Mouse (Mus musculus) fibroblast of lung, adult 2 months (primary cell): ENCODE data around the gene Mtmr10.

Source experiments
- DNase-seq: peaks from one replicate; pipeline ENCODE4 v3.0.0-alpha.2; 2011; ENCODE audit warnings: low read depth

The Mtmr10 gene

GRCm38 (mm10) chr7:64291722-64292121, 4.3 kb downstream of the Mtmr10 start:
- DNase-seq, result no peak

GRCm38 (mm10) chr7:64296286-64297010, 9.0 kb downstream of the Mtmr10 start:
- DNase-seq, result no peak

- no peak for DNase-seq
Measured at GRCm38 (mm10) chr7:64310241-64310640, 22.8 kb downstream of the Mtmr10 start.

- no peak for DNase-seq
Measured at GRCm38 (mm10) chr7:64310756-64311155, 23.3 kb downstream of the Mtmr10 start.

GRCm38 (mm10) chr7:64312811-64313210, 25.4 kb downstream of the Mtmr10 start:
- no peak for DNase-seq

- DNase-seq, result no peak
Measured at GRCm38 (mm10) chr7:64321125-64321524, 33.7 kb downstream of the Mtmr10 start.

DNA sequence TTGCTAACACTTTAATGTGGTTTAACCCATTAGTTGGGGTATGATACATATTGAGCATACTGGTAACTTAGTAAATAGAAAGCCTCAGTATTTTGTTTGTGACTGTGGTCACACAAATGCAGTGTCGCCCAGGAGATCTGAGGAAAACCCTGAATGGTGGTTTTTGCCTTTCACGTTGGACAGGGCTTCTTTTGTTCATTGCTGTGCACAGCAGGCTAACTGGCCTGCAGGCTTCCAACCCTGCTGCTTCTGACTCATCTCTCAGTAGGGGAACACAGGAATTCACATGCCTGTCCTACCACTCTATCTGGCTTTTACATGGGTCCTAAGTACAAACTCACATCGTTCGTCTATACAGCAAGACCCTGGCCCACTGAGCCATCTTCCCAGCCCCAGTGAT, 34.2 kb downstream of the Mtmr10 start:
- peak; percentile 46 for DNase-seq

DNA sequence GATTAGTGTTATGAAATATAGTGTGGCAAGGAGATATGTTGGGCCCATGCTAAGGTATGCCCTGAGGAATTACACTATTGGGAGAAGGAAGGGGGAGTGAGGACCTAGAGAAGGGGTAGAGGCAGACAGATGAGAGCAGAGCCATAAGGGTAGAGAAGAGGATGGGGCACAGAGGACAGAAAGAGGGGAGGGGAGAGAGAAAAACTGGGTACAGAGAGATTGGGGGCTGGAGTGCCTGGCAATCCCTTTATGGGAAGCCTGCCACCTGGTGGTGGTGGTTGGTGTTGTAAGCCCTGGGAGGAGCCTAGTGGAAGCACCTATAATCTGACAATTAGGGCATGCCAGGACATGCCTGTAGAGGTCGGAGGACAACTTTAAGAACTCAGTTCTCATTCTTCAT, 39.4 kb downstream of the Mtmr10 start:
- DNase-seq, result peak; percentile 43

DNA sequence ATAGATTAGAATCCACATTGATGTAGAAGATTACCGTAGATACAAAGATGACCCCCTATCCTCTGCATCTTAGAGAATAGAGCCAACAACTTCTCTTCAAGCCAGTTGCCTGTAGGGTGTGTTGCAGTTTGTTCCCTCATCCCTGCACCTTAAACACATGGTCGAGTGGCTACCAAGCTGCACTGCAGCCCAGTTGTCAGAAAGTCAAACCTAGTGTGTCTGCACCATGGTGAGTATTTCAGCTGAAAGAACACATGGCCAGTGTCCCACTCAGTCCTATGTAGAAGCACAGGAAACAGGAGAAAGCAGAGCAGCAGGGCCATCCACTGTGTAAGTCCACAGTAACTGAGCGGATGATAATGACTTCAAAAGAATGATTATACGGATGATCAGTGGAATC, 40.0 kb downstream of the Mtmr10 start:
- no peak for DNase-seq

DNA sequence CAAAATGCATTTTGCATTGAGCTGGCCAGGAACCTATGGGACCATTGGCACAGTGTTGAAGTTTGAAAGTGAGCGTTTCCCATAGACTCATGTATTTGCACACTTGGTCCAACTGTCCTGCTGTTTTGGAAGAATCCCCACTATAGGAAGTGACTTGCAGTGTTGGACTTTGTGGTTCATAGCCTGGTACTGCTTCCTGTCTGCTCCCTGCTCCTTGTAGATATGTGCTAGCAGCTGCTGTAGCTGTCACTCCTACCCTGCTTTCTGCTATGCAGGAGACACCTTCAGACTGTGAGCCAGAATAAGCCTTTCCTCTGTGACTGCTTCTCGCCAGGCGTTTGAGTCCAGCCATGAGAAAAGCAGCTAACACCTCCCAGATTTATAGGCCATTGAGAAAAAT, 43.9 kb downstream of the Mtmr10 start:
- no peak for DNase-seq

- no peak for DNase-seq
Measured at GRCm38 (mm10) chr7:64332686-64333085, 45.2 kb downstream of the Mtmr10 start.

DNA sequence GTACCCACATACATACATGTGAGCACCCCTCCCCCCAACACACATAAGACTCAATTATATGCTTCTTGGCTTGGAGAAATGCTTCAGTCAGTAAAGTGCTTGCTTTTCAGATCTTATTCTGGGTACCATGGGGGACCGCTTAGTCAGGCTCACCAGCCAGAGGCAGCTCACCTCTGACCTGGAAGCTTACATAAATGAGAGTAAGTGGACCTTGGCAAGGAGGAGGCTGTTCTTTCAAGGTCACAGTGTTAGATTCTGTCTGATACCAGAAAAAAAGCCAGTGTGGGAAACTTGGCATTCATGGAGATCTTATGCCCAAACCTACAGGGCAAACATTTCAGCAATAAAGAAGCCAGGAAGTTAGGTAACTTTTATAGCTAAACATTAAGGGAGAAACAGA, 60.4 kb downstream of the Mtmr10 start:
- no peak for DNase-seq

DNA sequence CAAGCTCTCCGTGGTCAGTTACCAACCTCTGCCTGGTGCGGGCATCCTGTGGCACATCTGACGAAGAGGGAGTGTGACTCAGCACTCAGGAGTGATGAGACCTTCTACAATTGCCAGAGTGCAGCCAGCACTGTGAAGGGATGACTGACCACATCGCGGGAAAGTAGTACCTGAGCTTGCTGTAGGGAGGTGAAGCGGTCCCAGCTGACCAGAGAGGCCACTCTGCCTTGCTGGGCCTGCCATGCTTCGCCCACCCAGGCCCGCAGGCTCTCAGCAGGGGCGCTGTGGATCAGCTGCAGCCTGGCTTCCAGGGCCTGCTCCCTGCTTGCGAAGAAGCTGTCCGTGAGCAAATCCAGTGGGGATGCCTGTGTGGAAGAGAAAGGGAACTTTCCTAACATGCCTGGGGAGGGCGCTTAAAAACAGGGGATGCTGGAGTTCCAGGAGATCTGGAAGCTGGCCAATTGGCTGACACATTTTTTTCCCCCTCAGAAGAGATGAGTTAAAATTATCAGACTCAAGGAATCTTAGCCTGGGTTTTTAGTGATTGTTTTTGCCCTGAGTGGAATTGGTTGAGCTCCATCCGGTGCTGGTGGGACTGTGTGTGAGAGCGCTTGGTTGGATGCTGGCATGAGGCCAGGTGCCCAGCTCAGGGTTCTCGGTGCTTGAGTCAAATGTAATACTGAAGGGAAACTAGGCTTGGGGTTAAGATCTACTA, 61.9 kb downstream of the Mtmr10 start:
- no peak for DNase-seq

- peak; percentile 37 for DNase-seq
Measured at GRCm38 (mm10) chr7:64351087-64351486, 63.6 kb downstream of the Mtmr10 start.

DNA sequence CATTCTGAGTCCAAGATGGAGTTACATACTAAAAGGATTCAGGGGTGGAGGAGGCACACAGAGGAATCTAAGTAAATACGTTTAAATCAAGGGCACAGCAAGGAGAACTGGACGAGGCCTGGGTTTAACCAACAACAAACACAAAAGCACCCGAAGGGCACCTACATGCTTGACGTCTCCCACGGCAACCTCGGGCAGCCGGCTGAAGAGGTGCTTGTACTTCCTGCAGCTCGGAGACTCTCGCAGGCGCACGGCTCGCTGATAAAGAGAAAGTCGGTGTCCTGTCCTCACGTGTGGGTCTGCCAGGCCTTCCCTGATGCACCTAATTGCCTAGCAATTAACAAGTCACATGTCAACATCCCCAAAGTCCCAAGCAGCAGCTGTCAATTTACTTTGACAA, 66.8 kb downstream of the Mtmr10 start:
- no peak for DNase-seq

DNA sequence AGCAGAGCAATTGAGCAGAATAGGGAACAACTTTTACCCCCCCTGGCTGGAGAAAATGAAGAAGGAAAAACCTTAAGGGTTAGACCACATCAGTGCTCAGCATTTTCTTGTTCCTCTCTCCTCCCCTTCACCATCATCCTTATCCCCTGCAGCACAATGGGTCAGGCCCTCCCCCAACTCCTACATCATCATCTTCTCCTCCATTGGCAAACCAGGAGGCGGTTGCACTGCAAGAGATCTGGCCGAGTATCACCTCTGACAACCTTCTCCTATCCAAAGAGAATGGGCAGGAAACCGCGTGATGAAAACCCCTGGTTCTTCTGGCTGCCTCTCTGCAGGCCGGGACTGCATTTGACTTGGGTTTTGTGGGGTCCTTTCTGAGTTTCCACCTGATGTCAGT, 69.2 kb downstream of the Mtmr10 start:
- no peak for DNase-seq

DNA sequence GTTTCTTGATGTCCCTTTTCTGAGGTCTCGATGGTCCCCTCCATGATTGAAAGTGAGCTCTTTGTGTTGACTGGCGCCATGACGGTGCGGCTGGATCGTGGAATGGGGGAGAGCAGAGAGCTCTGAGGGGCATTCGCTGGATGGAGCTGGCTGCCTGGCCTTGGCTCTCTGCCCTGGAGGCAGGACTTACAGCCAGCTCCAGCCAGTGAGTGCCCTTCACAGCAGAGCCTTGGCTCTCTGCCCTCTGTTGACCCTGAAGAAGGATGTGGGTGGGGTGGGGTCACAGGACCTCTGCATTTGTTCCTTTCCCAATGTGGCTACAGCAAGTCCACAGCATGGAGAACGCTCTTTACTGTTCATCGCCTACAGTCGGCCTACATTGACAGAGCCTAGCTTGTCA, 70.0 kb downstream of the Mtmr10 start:
- DNase-seq, result no peak

DNA sequence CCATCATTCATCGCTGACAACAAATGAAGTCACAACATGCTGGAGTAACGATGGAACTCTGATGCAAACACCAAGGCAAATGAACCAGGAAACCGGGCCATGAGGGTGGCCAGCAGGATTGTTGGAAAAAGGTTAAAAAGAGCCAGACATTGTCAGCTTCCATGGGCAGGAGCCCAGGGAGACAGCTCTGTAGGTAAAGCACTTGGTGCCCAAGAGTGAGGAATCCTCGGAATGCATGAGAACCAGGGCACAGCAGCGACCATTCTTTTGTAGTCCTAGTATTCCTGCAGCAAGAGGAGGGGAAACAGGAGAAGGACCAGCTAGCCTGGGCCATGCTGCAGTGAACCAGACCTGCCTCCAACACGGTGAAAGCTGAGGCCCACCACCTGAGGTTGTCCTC, 71.2 kb downstream of the Mtmr10 start:
- no peak for DNase-seq

- DNase-seq, result peak; percentile 16
Measured at GRCm38 (mm10) chr7:64359943-64360585, 72.6 kb downstream of the Mtmr10 start.

DNA sequence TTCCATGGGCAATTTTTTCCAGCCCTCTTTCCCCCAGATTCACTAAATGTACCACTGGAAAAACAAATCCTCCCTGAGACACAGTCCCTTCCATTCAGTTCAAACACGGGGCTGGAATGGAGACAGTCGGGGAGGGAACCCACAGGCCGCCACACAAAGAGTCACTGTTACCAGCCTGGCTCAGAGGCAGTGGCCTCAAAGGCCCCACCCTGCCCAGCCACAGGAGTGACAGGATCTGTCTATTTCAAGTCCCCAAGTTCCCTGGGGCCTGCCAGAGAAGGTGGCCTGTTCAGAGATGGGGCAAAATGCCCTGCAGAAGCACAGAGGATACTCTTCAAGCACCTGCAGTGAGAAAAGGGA, 73.1 kb downstream of the Mtmr10 start:
- peak; percentile 35 for DNase-seq

GRCm38 (mm10) chr7:64365863-64366262, 78.4 kb downstream of the Mtmr10 start:
- DNase-seq, result no peak

DNA sequence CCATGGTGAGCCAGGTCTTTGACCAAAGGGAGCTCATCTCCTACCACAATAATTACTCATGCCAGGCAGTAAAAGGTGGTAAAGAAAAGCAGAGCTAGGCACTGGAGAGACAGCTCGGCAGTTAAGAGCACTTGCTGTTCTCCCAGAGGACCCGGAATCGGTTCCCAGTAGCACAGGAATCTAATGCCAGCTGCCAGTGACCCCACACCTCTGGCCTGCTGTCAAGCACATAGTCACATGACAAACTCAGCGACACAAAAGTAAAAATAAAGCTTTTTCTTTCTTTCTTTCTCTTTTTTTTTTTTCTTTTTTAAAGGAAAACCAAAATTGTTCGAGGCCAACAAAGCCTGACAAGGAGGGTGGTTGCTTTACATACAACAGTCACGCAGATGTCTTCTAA, 82.4 kb downstream of the Mtmr10 start:
- no peak for DNase-seq
